Mouse (Mus musculus): ENCODE results near the gene Cish. TPM values are rescaled to one million over a fixed set of nuclear protein-coding genes. Genes with fewer than 3 reads are reported as not detected.
A peak's percentile ranks its signal among the peaks of the same experiment; 100 is the strongest.

Cish gene
- 1 to 10 TPM; 3.8 to 3.9 TPM for total RNA-seq (2021)

GRCm38 (mm10) chr9:107296016-107296040 is at the start of gene Cish:
Gene Cish (plus strand): TSS chr9:107296026.
- no peak for DNase-seq

GRCm38 (mm10) chr9:107246170-107246569 is 49.7 kb upstream of the Cish start:
- no peak for DNase-seq

GRCm38 (mm10) chr9:107249154-107249553 is 46.7 kb upstream of the Cish start:
- DNase-seq, result no peak

- DNase-seq, result no peak
Measured at GRCm38 (mm10) chr9:107250416-107251337, 45.1 kb upstream of the Cish start.

GRCm38 (mm10) chr9:107252164-107252563 is 43.7 kb upstream of the Cish start:
- no peak for DNase-seq

GRCm38 (mm10) chr9:107254476-107254875 is 41.4 kb upstream of the Cish start:
- DNase-seq, result peak; percentile 77 to 81

GRCm38 (mm10) chr9:107254925-107255324 is 40.9 kb upstream of the Cish start:
- no peak for DNase-seq

- DNase-seq, result no peak
Measured at GRCm38 (mm10) chr9:107255596-107255995, 40.2 kb upstream of the Cish start.

- no peak for DNase-seq
Measured at GRCm38 (mm10) chr9:107259571-107259970, 36.3 kb upstream of the Cish start.

- no peak for DNase-seq
Measured at GRCm38 (mm10) chr9:107260429-107260828, 35.4 kb upstream of the Cish start.

GRCm38 (mm10) chr9:107260836-107261235 is 35.0 kb upstream of the Cish start:
- DNase-seq, result no peak

GRCm38 (mm10) chr9:107261792-107262191 is 34.0 kb upstream of the Cish start:
- no peak for DNase-seq

GRCm38 (mm10) chr9:107262375-107262774 is 33.5 kb upstream of the Cish start:
- no peak for DNase-seq

- DNase-seq, result no peak
Measured at GRCm38 (mm10) chr9:107263912-107264311, 31.9 kb upstream of the Cish start.

GRCm38 (mm10) chr9:107264731-107265130 is 31.1 kb upstream of the Cish start:
- no peak for DNase-seq

GRCm38 (mm10) chr9:107267028-107267427 is 28.8 kb upstream of the Cish start:
- no peak for DNase-seq

- DNase-seq, result no peak
Measured at GRCm38 (mm10) chr9:107267721-107268402, 28.0 kb upstream of the Cish start.

GRCm38 (mm10) chr9:107269772-107270171 is 26.1 kb upstream of the Cish start:
- no peak for DNase-seq

GRCm38 (mm10) chr9:107271177-107271938 is 24.5 kb upstream of the Cish start:
- no peak for DNase-seq

GRCm38 (mm10) chr9:107272284-107272683 is 23.5 kb upstream of the Cish start:
- no peak for DNase-seq

GRCm38 (mm10) chr9:107273184-107273583 is 22.6 kb upstream of the Cish start:
- no peak for DNase-seq

- DNase-seq, result no peak
Measured at GRCm38 (mm10) chr9:107274751-107275150, 21.1 kb upstream of the Cish start.

GRCm38 (mm10) chr9:107275710-107276109 is 20.1 kb upstream of the Cish start:
- no peak for DNase-seq

GRCm38 (mm10) chr9:107277603-107278002 is 18.2 kb upstream of the Cish start:
- DNase-seq, result no peak

Data from layer of hippocampus, postnatal 36 days (tissue).